Mouse (Mus musculus) spleen, adult 2 months (tissue): Measurements from ENCODE around the gene Eefsec.

Source experiments
- CTCF ChIP-seq: fragments of 200-500 bp; IDR thresholded peaks from 2 replicates; pipeline ENCODE4 v1.5.1; 2011; ENCODE audit warnings: mild to moderate bottlenecking, inconsistent platforms; ENCODE audit not compliant: insufficient read depth, insufficient read length, insufficient replicate concordance; ENCODE audit errors: extremely low read depth
- POLR2A ChIP-seq: fragments of 200-500 bp; IDR thresholded peaks from 2 replicates; pipeline ENCODE4 v1.6.1; 2011; ENCODE audit warnings: low read depth, low read length, inconsistent platforms

- TF ChIP-seq CTCF: no peak
- no peak for TF ChIP-seq POLR2A
These were observed 132.4 kb downstream of the Eefsec start for GRCm38 (mm10) chr6:88313937-88314336.
